Mouse (Mus musculus) CH12.LX (cell line): ENCODE measurements around the gene Zkscan3.

Experiments used
- CHD1 ChIP-seq: IDR thresholded peaks from 2 replicates; pipeline ENCODE4 v1.6.1; 2012; ENCODE audit warnings: low read depth, low read length, improper control_type of control experiment, inconsistent platforms
- CTCF ChIP-seq, 2 experiments: IDR thresholded peaks in 1 of 2; conservative IDR thresholded peaks in 1 of 2; 2 replicates each; pipeline ENCODE4 v1.5.1; 2011 to 2012; ENCODE audit warnings: low read depth in 2 of 2, low read length in 2 of 2, improper control_type of control experiment in 1 of 2, inconsistent platforms in 1 of 2, mild to moderate bottlenecking in 1 of 2, moderate library complexity in 1 of 2
- EP300 ChIP-seq: IDR thresholded peaks from 2 replicates; pipeline ENCODE4 v1.6.1; 2011; ENCODE audit warnings: low read length, improper control_type of control experiment
- JUND ChIP-seq: conservative IDR thresholded peaks from 2 replicates; pipeline ENCODE4 v1.6.1; 2011; ENCODE audit warnings: low read depth, low read length, improper control_type of control experiment
- MXI1 ChIP-seq: IDR thresholded peaks from 2 replicates; pipeline ENCODE4 v1.6.1; 2011; ENCODE audit warnings: mild to moderate bottlenecking, low read depth, low read length, improper control_type of control experiment
- POLR2A ChIP-seq: IDR thresholded peaks from 2 replicates; pipeline ENCODE4 v1.6.1; 2011; ENCODE audit warnings: low read depth, mild to moderate bottlenecking, improper control_type of control experiment, low read length
- RAD21 ChIP-seq: IDR thresholded peaks from 2 replicates; pipeline ENCODE4 v1.6.1; 2011; ENCODE audit warnings: low read depth, mild to moderate bottlenecking, low read length, improper control_type of control experiment, moderate library complexity
- TCF12 ChIP-seq: IDR thresholded peaks from 2 replicates; pipeline ENCODE4 v1.6.1; 2014; ENCODE audit warnings: low read depth, mild to moderate bottlenecking, inconsistent platforms, low read length, improper control_type of control experiment
- ZKSCAN1 ChIP-seq: IDR thresholded peaks from 2 replicates; pipeline ENCODE4 v1.6.1; 2012; ENCODE audit warnings: low read depth, inconsistent platforms, low read length, improper control_type of control experiment, borderline replicate concordance
- ZMIZ1 ChIP-seq: IDR thresholded peaks from 2 replicates; pipeline ENCODE4 v1.6.1; 2012; ENCODE audit warnings: low read depth, mild to moderate bottlenecking, inconsistent platforms, low read length, improper control_type of control experiment

DNA sequence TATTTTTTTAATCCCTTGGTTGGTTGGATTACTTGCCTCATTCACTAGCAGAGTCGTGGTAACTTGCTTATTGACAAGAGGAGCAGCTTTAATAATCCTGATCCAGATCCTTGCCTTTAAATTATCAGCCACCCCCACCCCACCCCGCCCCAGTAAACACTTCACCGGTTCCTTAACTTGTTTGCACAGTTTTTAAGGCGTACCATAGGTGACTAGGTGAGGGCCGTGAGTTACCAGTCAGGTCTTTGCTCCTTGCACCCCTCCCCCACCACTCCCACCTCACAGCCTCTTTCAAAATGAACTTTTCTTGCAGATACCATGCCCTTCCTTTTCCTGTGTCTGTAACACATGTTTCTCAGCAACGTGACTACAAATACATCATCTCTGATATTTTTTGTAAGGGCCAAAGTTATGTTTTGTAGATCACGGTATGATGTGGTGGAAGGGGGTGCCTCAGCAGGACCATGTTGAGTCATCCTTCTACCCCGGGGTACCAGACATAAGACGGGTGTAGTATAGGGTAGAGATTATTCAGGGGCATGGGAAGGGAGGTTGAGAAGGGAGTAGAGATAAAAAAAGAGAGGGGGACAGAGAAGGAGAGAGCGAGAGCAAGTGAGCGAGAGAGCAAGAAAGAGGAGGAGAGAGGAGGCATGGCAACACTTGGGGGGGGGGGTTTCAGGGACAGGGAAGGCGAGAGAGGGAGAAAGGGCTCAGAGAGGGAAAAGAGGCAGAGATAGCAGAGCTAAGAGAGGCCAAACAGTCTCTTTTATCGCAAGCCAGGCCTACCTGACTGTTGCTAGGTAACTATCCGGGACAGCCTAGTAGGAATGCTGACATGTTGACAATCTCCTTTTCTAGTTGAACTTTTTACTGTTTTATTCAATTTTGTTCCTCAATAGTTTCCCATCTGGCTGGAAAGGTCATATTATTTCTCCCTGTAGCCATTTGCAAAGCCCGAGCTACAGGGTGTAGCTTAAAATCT lies 12.0 kb upstream of the Zkscan3 start:
- no peak for TF ChIP-seq CTCF (conservative IDR thresholded peaks at IDR 0.05 in 1 of 2, IDR thresholded peaks at IDR 0.05 in 1 of 2; ENCODE audit: low read depth in 2 of 2, low read length in 2 of 2)
- no peak for TF ChIP-seq TCF12
- TF ChIP-seq EP300, result no peak
- no peak for TF ChIP-seq ZMIZ1
- no peak for TF ChIP-seq RAD21
- TF ChIP-seq POLR2A, result no peak
- no peak for TF ChIP-seq CHD1
- no peak for TF ChIP-seq MXI1
- TF ChIP-seq ZKSCAN1, result no peak
- TF ChIP-seq JUND, result no peak
